Mouse (Mus musculus) mesoderm, embryonic 11.5 days (tissue): ENCODE data around the gene Taf15.
A peak's percentile ranks its signal among the peaks of the same experiment; 100 is the strongest.

Source experiments
- DNase-seq: peaks from one replicate; pipeline ENCODE4 v3.0.0-alpha.2; 2012; ENCODE audit warnings: low read depth, low spot score

Taf15 gene

GRCm38 (mm10) chr11:83457257-83457656, 15.6 kb upstream of the Taf15 start:
- DNase-seq = no peak

- DNase-seq = no peak
Observed at GRCm38 (mm10) chr11:83457912-83458601, 14.8 kb upstream of the Taf15 start.

- DNase-seq = no peak
Observed at GRCm38 (mm10) chr11:83461462-83462027, 11.3 kb upstream of the Taf15 start.

- peak; percentile 21 for DNase-seq
Observed at GRCm38 (mm10) chr11:83462711-83463244, 10.1 kb upstream of the Taf15 start, which contains the start of gene Mmp28. TSS of gene Mmp28 (minus strand) at chr11:83463071.

- no peak for DNase-seq
Observed at GRCm38 (mm10) chr11:83465976-83466375, 6.9 kb upstream of the Taf15 start.

- no peak for DNase-seq
Observed at GRCm38 (mm10) chr11:83467120-83467652, 5.7 kb upstream of the Taf15 start.

GRCm38 (mm10) chr11:83468765-83469164, 4.1 kb upstream of the Taf15 start:
- no peak for DNase-seq

- DNase-seq = no peak
Observed at GRCm38 (mm10) chr11:83471766-83472165, 1.1 kb upstream of the Taf15 start.

GRCm38 (mm10) chr11:83473235-83474016, 540 bp downstream of the Taf15 start:
- DNase-seq = no peak

- DNase-seq = no peak
Observed at GRCm38 (mm10) chr11:83491488-83491887, 18.6 kb downstream of the Taf15 start.

GRCm38 (mm10) chr11:83495571-83495970, 22.7 kb downstream of the Taf15 start:
- DNase-seq = no peak

- DNase-seq = no peak
Observed at GRCm38 (mm10) chr11:83504308-83504707, 31.4 kb downstream of the Taf15 start.

- DNase-seq = no peak
Observed at GRCm38 (mm10) chr11:83509521-83509920, 36.6 kb downstream of the Taf15 start.

- no peak for DNase-seq
Observed at GRCm38 (mm10) chr11:83517153-83517552, 44.3 kb downstream of the Taf15 start.

GRCm38 (mm10) chr11:83518371-83518770, 45.5 kb downstream of the Taf15 start:
- DNase-seq = no peak

- DNase-seq = no peak
Observed at GRCm38 (mm10) chr11:83522075-83522474, 49.2 kb downstream of the Taf15 start, which contains the start of gene Heatr9. TSS of gene Heatr9 (minus strand) at chr11:83522175.

GRCm38 (mm10) chr11:83529024-83529423, 56.1 kb downstream of the Taf15 start:
- DNase-seq = no peak

- no peak for DNase-seq
Observed at GRCm38 (mm10) chr11:83530360-83530759, 57.5 kb downstream of the Taf15 start, which contains the start of gene Ccl5. TSS of gene Ccl5 (minus strand) at chr11:83530518.

GRCm38 (mm10) chr11:83533192-83533591, 60.3 kb downstream of the Taf15 start:
- no peak for DNase-seq

GRCm38 (mm10) chr11:83534143-83534542, 61.3 kb downstream of the Taf15 start:
- DNase-seq = no peak

- peak; percentile 24 for DNase-seq
Observed at GRCm38 (mm10) chr11:83534609-83535423, 61.9 kb downstream of the Taf15 start.
